Mouse (Mus musculus): ENCODE measurements at regions not wholly inside any gene's neighbourhood (a gene's known extent, or its start where the extent isn't known, plus 50 kb on each side); places are given as distances from the start of the nearest gene placed in this dataset.

GRCm38 (mm10) chr7:74683979-74684378, 129.4 kb upstream of the Slco3a1 start:
- no peak for DNase-seq (ENCODE audit: low read depth)
- TF ChIP-seq CTCF (IDR thresholded peaks at IDR 0.05; ENCODE audit: borderline replicate concordance, extremely low read depth, insufficient read depth, insufficient read length) (no peak), POLR2A (IDR thresholded peaks at IDR 0.05; ENCODE audit: borderline replicate concordance, extremely low read depth, insufficient read depth, insufficient read length, poor library complexity, severe bottlenecking) (no peak)

GRCm38 (mm10) chr7:74673626-74674295, 119.2 kb upstream of the Slco3a1 start:
- no peak for DNase-seq (ENCODE audit: low read depth)
- TF ChIP-seq POLR2A (IDR thresholded peaks at IDR 0.05; ENCODE audit: borderline replicate concordance, extremely low read depth, insufficient read depth, insufficient read length, poor library complexity, severe bottlenecking) (no peak), CTCF (IDR thresholded peaks at IDR 0.05; ENCODE audit: borderline replicate concordance, extremely low read depth, insufficient read depth, insufficient read length) (no peak)

GRCm38 (mm10) chr7:74669110-74669509, 114.5 kb upstream of the Slco3a1 start:
- no peak for DNase-seq (ENCODE audit: low read depth)
- TF ChIP-seq POLR2A (IDR thresholded peaks at IDR 0.05; ENCODE audit: borderline replicate concordance, extremely low read depth, insufficient read depth, insufficient read length, poor library complexity, severe bottlenecking) (no peak), CTCF (IDR thresholded peaks at IDR 0.05; ENCODE audit: borderline replicate concordance, extremely low read depth, insufficient read depth, insufficient read length) (no peak)

- DNase-seq (ENCODE audit: low read depth), result no peak
Measured at GRCm38 (mm10) chr7:74667106-74667505, 112.5 kb upstream of the Slco3a1 start.

GRCm38 (mm10) chr7:74663820-74664219, 109.2 kb upstream of the Slco3a1 start:
- TF ChIP-seq POLR2A (IDR thresholded peaks at IDR 0.05; ENCODE audit: borderline replicate concordance, extremely low read depth, insufficient read depth, insufficient read length, poor library complexity, severe bottlenecking) (no peak), CTCF (IDR thresholded peaks at IDR 0.05; ENCODE audit: borderline replicate concordance, extremely low read depth, insufficient read depth, insufficient read length) (no peak)

More at GRCm38 (mm10) chr7:74667106-74667505, 112.5 kb upstream of the Slco3a1 start:
- no peak for TF ChIP-seq CTCF (IDR thresholded peaks at IDR 0.05; ENCODE audit: borderline replicate concordance, extremely low read depth, insufficient read depth, insufficient read length)
- TF ChIP-seq POLR2A (IDR thresholded peaks at IDR 0.05; ENCODE audit: borderline replicate concordance, extremely low read depth, insufficient read depth, insufficient read length, poor library complexity, severe bottlenecking), result no peak

GRCm38 (mm10) chr7:74647310-74647709, 92.7 kb upstream of the Slco3a1 start:
- DNase-seq (ENCODE audit: low read depth), result no peak
- no peak for TF ChIP-seq CTCF (IDR thresholded peaks at IDR 0.05; ENCODE audit: borderline replicate concordance, extremely low read depth, insufficient read depth, insufficient read length)
- TF ChIP-seq POLR2A (IDR thresholded peaks at IDR 0.05; ENCODE audit: borderline replicate concordance, extremely low read depth, insufficient read depth, insufficient read length, poor library complexity, severe bottlenecking), result no peak

More at GRCm38 (mm10) chr7:74663820-74664219, 109.2 kb upstream of the Slco3a1 start:
- DNase-seq (ENCODE audit: low read depth), result no peak

GRCm38 (mm10) chr7:74640171-74640570, 85.6 kb upstream of the Slco3a1 start:
- no peak for TF ChIP-seq POLR2A (IDR thresholded peaks at IDR 0.05; ENCODE audit: borderline replicate concordance, extremely low read depth, insufficient read depth, insufficient read length, poor library complexity, severe bottlenecking)
- no peak for TF ChIP-seq CTCF (IDR thresholded peaks at IDR 0.05; ENCODE audit: borderline replicate concordance, extremely low read depth, insufficient read depth, insufficient read length)
- DNase-seq (ENCODE audit: low read depth), result no peak

- DNase-seq (ENCODE audit: low read depth), result no peak
- TF ChIP-seq CTCF (IDR thresholded peaks at IDR 0.05; ENCODE audit: borderline replicate concordance, extremely low read depth, insufficient read depth, insufficient read length) (no peak), POLR2A (IDR thresholded peaks at IDR 0.05; ENCODE audit: borderline replicate concordance, extremely low read depth, insufficient read depth, insufficient read length, poor library complexity, severe bottlenecking) (no peak)
Measured at GRCm38 (mm10) chr7:74632217-74632616, 77.6 kb upstream of the Slco3a1 start.

GRCm38 (mm10) chr7:74628799-74629468, 74.4 kb upstream of the Slco3a1 start:
- no peak for DNase-seq (ENCODE audit: low read depth)
- no peak for TF ChIP-seq CTCF (IDR thresholded peaks at IDR 0.05; ENCODE audit: borderline replicate concordance, extremely low read depth, insufficient read depth, insufficient read length)
- TF ChIP-seq POLR2A (IDR thresholded peaks at IDR 0.05; ENCODE audit: borderline replicate concordance, extremely low read depth, insufficient read depth, insufficient read length, poor library complexity, severe bottlenecking), result no peak

All from brain, embryonic 14.5 days (tissue).